Mouse (Mus musculus): Measurements from ENCODE around the gene Ajm1.

DNA sequence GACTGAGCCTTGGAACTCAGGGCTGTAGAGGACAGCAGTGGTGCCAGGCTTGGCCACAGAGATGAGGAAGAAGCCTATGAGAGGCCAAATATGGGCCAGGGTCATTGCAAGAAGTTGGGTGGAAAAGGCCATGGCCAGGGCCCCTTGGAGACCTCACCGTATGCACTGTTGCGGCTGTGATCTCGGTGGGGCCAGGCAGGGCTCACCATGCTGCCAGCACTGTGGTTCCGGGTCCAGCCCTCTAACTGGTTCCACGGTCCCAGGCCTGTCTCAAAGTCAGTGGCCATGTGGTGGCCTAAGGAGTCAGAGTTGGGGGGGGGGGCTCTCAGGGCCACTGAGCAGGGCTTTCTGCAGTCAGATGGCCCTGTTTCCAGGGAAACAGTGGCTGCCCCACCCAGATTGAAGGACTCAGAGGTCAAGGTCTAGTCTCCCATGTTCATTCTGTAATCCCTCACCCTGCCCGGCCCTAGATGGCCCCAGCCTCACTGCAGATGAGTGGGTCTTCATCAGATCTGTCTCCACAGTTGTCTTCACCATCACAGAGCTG is 13.0 kb downstream of the Ajm1 start:
- no peak for TF ChIP-seq CTCF (IDR thresholded peaks at IDR 0.05; ENCODE audit: control insufficient read depth, insufficient read depth, low read length)
- TF ChIP-seq POLR2A (IDR thresholded peaks at IDR 0.05; ENCODE audit: borderline replicate concordance, control insufficient read depth, low read depth, low read length) = no peak

Measured in bone marrow, adult 2 months (tissue).